7 mouse cellular contexts compared by ENCODE assay signal in genomic region chr12:3780405-3780891, GRCm38 (mm10). TPM values are rescaled to one million over a fixed set of nuclear protein-coding genes. Genes with fewer than 3 reads are reported as not detected.
DNase-seq lines count a peak whose midpoint lies in the region; ATAC-seq lines count a peak whose summit lies in the region.

No protein-coding gene starts in this region.

- DNase-seq in ZHBTc4 (ENCODE audit: low read depth, low spot score): peak; percentile 70
- DNase-seq in embryo, embryonic 9.5 days (ENCODE audit: extremely low spot score): peak; percentile 63
- DNase-seq in heart, embryonic 10.5 days (ENCODE audit: low spot score): no peak
- DNase-seq in kidney, adult 8-10 months: peak; percentile 81 to 83
- peak; percentile 9 to 40 for DNase-seq in monocyte, adult 2 months (ENCODE audit: low read depth in 1 of 2, low spot score in 2 of 2)

- 21% methylated on average over 8 of the region's 8 CpGs for WGBS in heart, embryonic 10.5 days
- 18% methylated on average over 8 of the region's 8 CpGs for WGBS in liver, embryonic 12.5 days (ENCODE audit: insufficient replicate concordance)
- 4% methylated on average over 8 of the region's 8 CpGs for WGBS in stomach, embryonic 16.5 days

- no peaks in the 10 kb centered on the region for H3K27me3 ChIP-seq in heart, embryonic 10.5 days (ENCODE audit: insufficient read depth, poor library complexity, severe bottlenecking)
- no peaks in the 10 kb centered on the region for H3K27me3 ChIP-seq in liver, embryonic 12.5 days (replicated peaks)
- H3K27me3 ChIP-seq in stomach, embryonic 16.5 days (ENCODE audit: control insufficient read depth, insufficient read depth, low read length): no peaks in the 10 kb centered on the region

- no peak overlapping the region for H3K4me2 ChIP-seq in liver, embryonic 12.5 days
- H3K4me2 ChIP-seq in stomach, embryonic 16.5 days (ENCODE audit: low read depth, low read length): peak overlapping the region; percentile 16; the same call in 1 of the 2 replicates

- H3K4me1 ChIP-seq in heart, embryonic 10.5 days: peaks cover 66% of the 10 kb centered on the region
- H3K4me1 ChIP-seq in liver, embryonic 12.5 days: peaks cover 31% of the 10 kb centered on the region
- peaks cover 68% of the 10 kb centered on the region for H3K4me1 ChIP-seq in stomach, embryonic 16.5 days (ENCODE audit: control insufficient read depth, insufficient read depth, low read length)

- H3K27ac ChIP-seq in heart, embryonic 10.5 days: peak overlapping the region; percentile 90
- H3K27ac ChIP-seq in liver, embryonic 12.5 days: peak overlapping the region; percentile 75
- peak overlapping the region; percentile 98 for H3K27ac ChIP-seq in stomach, embryonic 16.5 days (ENCODE audit: low read length)

- ATAC-seq in liver, embryonic 12.5 days: peak; percentile 67
- ATAC-seq in stomach, embryonic 16.5 days (ENCODE audit: insufficient read depth, low FRiP score): peak; percentile 45

- H3K9me3 ChIP-seq in heart, embryonic 10.5 days: no peaks in the 10 kb centered on the region
- H3K9me3 ChIP-seq in liver, embryonic 12.5 days (replicated peaks): no peaks in the 10 kb centered on the region
- no peaks in the 10 kb centered on the region for H3K9me3 ChIP-seq in stomach, embryonic 16.5 days (replicated peaks; ENCODE audit: control insufficient read depth, low read length)

- H3K4me3 ChIP-seq in heart, embryonic 10.5 days: 0 out of 2 replicates have a peak overlapping the region, but pooled peaks have one; percentile 19
- H3K4me3 ChIP-seq in liver, embryonic 12.5 days: no peak overlapping the region
- no peak overlapping the region for H3K4me3 ChIP-seq in stomach, embryonic 16.5 days (replicated peaks; ENCODE audit: low read length)

- peaks cover 4% of the 10 kb centered on the region; the same call in 1 of the 2 replicates for H3K36me3 ChIP-seq in heart, embryonic 10.5 days
- no peaks in the 10 kb centered on the region for H3K36me3 ChIP-seq in liver, embryonic 12.5 days
- no peaks in the 10 kb centered on the region for H3K36me3 ChIP-seq in stomach, embryonic 16.5 days (ENCODE audit: control insufficient read depth, insufficient read depth, low read length)

- no peak overlapping the region for H3K9ac ChIP-seq in liver, embryonic 12.5 days
- H3K9ac ChIP-seq in stomach, embryonic 16.5 days (ENCODE audit: low read length): peak overlapping the region; percentile 56

RNA-seq across cellular contexts. Expression of gene Dnmt3a, which starts 25.4 kb away (rescaled TPM):
- 148 and 154 TPM in 2 replicates for polyA plus RNA-seq in heart, embryonic 10.5 days (2016; fragmentation: Nextera tagmentation; extraction: Ambion mirVana)
- 57.9 and 58.7 TPM in 2 replicates for polyA plus RNA-seq in liver, embryonic 12.5 days (2016; fragmentation: Nextera tagmentation; extraction: Ambion mirVana)
- 49.6 and 60.4 TPM in 2 replicates for polyA plus RNA-seq in stomach, embryonic 16.5 days (2015; fragmentation: Nextera tagmentation; extraction: Ambion mirVana)
